Mouse (Mus musculus) cerebellum, postnatal 25 days (tissue): Measurements from ENCODE around the gene Crybg3.

Source experiments
- DNase-seq, 2 experiments: peaks; one replicate each; pipeline ENCODE4 v3.0.0; 2021; ENCODE audit warnings: mixed read lengths in 2 of 2

Gene Crybg3

DNA sequence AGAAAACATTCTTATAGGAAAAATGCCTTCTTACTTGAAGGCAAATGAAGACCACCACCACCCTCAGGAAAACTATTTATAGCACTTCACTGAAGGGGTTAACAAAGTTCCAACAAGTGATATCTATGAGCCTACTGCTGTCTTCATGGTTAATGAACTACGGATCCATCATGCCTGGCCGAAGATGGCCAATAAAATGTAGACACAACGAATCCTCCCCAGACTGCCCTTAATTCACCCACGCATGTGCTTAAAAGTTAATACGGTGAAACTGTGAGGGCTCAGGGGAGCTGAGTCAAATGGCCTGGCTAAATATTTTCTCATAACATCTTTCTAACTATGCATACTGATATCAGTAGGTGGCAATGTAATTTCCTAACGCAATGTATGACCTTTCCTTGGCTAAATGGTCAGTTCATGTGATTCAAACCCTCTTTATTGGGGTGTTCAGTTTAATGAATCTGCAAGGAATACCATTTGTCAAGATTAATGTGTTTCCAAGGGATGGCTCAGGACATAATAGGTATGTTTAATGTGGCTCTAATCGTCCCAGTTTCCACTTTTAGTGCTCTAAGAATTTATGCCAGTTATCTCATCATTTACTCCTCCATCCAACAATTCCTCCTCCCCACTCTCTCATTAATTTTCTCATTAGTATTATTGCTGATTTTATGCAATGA is 155.8 kb downstream of the Crybg3 start:
- no peak for DNase-seq
